Mouse (Mus musculus) testis, adult 2 months (tissue): ENCODE data around the gene Pik3r2.

Experiments
- CTCF ChIP-seq: fragments of 200-500 bp; IDR thresholded peaks from 2 replicates; pipeline ENCODE4 v1.5.1; 2012; ENCODE audit warnings: low read depth, mild to moderate bottlenecking, inconsistent platforms, low read length, moderate library complexity; ENCODE audit not compliant: control insufficient read depth, insufficient read depth, insufficient replicate concordance
- POLR2A ChIP-seq: fragments of 200-500 bp; IDR thresholded peaks from 2 replicates; pipeline ENCODE4 v1.6.1; 2012; ENCODE audit warnings: low read depth, mild to moderate bottlenecking, inconsistent platforms, low read length, moderate library complexity; ENCODE audit not compliant: control insufficient read depth

- TF ChIP-seq CTCF = no peak
- no peak for TF ChIP-seq POLR2A
Observed at GRCm38 (mm10) chr8:70806541-70806940, 30.0 kb upstream of the Pik3r2 start.
